Mouse (Mus musculus) midbrain, postnatal 0 days (tissue): ENCODE measurements around the gene 6030445D17Rik. TPM values are rescaled to one million over a fixed set of nuclear protein-coding genes. Genes with fewer than 3 reads are reported as not detected.

ENCODE experiments used
- ATAC-seq: fragments of 200-750 bp; cut with Nextera tagmentation; 2 replicates; pipeline ENCODE4 v1.8.0; 2017; ENCODE audit warnings: moderate number of reproducible peaks, mild to moderate bottlenecking, moderate TSS enrichment, moderate library complexity; ENCODE audit not compliant: low FRiP score
- DNase-seq: peaks from one replicate; pipeline ENCODE4 v3.0.0-alpha.2; 2015; ENCODE audit warnings: low spot score
- H3K27ac ChIP-seq: fragments of 300-500 bp; sonication (generic); 2 replicates; pipeline ENCODE4 v1.5.1; 2014; ENCODE audit warnings: low read depth, mild to moderate bottlenecking, low read length, mixed read lengths
- H3K27me3 ChIP-seq: fragments of 300-500 bp; sonication (generic); 2 replicates; pipeline ENCODE4 v1.6.1; 2014; ENCODE audit warnings: low read length, control low read depth, mixed read lengths; ENCODE audit not compliant: insufficient read depth
- H3K36me3 ChIP-seq: fragments of 300-500 bp; sonication (generic); 2 replicates; pipeline ENCODE4 v1.6.1; 2014; ENCODE audit warnings: low read length, control low read depth, mixed read lengths; ENCODE audit not compliant: insufficient read depth
- H3K4me1 ChIP-seq: fragments of 300-500 bp; sonication (generic); 2 replicates; pipeline ENCODE4 v1.6.1; 2014; ENCODE audit warnings: mild to moderate bottlenecking, control low read depth, antibody characterized with exemption, low read length, mixed read lengths; ENCODE audit not compliant: insufficient read depth
- H3K4me2 ChIP-seq: fragments of 300-500 bp; sonication (generic); 2 replicates; pipeline ENCODE4 v1.6.1; 2014; ENCODE audit warnings: low read depth, mild to moderate bottlenecking, low read length, mixed read lengths; ENCODE audit not compliant: poor library complexity, severe bottlenecking
- H3K4me3 ChIP-seq: fragments of 300-500 bp; sonication (generic); 2 replicates; pipeline ENCODE4 v1.5.1; 2014; ENCODE audit warnings: low read depth, mild to moderate bottlenecking, low read length, moderate library complexity
- H3K9ac ChIP-seq: fragments of 300-500 bp; sonication (generic); replicated peaks from 2 replicates; pipeline ENCODE4 v1.6.1; 2014; ENCODE audit warnings: mild to moderate bottlenecking, low read length, moderate library complexity, mixed read lengths; ENCODE audit not compliant: poor library complexity, severe bottlenecking
- H3K9me3 ChIP-seq: fragments of 300-500 bp; sonication (generic); 2 replicates; pipeline ENCODE4 v1.6.1; 2016; ENCODE audit warnings: low read length, control low read depth
- CTCF ChIP-seq: IDR thresholded peaks from 2 replicates; pipeline ENCODE4 v1.5.1; 2016; ENCODE audit warnings: antibody characterized with exemption, mild to moderate bottlenecking
- WGBS: fragments of 180-500 bp; shearing (Covaris S2); extraction: QIAGEN DNeasy Blood & Tissue Kit; methylation state at CpG from one replicate; pipeline ENCODE4 v1.1.7; 2014; 5-methylcytosine and 5-hydroxymethylcytosine counted together
- polyA plus RNA-seq: library from polyadenylated mRNA; unstranded; fragments of >200 nt; fragmentation: Nextera tagmentation; extraction: Ambion mirVana; gene quantifications from 2 replicates; pipeline ENCODE4 v1.2.1, GENCODE M21; 2015
- total RNA-seq: library from RNA; depleted of rRNA; stranded (reverse); fragments of >200 nt; gene quantifications from 2 replicates; pipeline ENCODE4 v1.2.3, GENCODE M21; 2014

6030445D17Rik gene
- total and polyA plus RNA-seq, 2 experiments from 2014 or later: 0.22 to 0.27 TPM

DNA sequence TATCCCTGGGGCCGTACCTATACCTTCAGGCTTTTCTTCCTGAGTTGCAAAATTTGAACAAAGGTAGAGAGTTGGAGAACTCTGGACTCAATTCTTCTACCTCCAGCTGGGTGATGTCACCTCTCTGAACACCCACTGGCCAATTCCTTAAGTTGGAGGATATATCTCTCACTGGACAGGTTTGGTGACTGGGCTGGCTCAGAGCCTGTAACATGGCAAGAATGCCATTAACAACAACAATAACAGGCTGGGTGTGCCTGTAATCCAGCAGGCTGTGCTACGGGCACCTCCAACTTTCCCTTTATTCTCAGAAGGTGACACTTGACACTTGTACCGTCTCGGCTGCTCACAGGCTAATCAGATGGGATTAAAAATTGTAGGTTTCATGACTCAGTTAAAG lies 22.9 kb upstream of the 6030445D17Rik start:
- H3K4me2 ChIP-seq: no peak overlapping the region
- WGBS: 48% methylated on average over 4 of the region's 4 CpGs
- no peaks in the 10 kb centered on the region for H3K36me3 ChIP-seq
- H3K27ac ChIP-seq: no peak overlapping the region
- H3K9ac ChIP-seq: no peak overlapping the region
- H3K9me3 ChIP-seq: no peaks in the 10 kb centered on the region
- no peak for DNase-seq
- no peak for ATAC-seq
- TF ChIP-seq CTCF: no peak
- no peaks in the 10 kb centered on the region for H3K27me3 ChIP-seq
- H3K4me1 ChIP-seq: no peaks in the 10 kb centered on the region
- no peak overlapping the region for H3K4me3 ChIP-seq

DNA sequence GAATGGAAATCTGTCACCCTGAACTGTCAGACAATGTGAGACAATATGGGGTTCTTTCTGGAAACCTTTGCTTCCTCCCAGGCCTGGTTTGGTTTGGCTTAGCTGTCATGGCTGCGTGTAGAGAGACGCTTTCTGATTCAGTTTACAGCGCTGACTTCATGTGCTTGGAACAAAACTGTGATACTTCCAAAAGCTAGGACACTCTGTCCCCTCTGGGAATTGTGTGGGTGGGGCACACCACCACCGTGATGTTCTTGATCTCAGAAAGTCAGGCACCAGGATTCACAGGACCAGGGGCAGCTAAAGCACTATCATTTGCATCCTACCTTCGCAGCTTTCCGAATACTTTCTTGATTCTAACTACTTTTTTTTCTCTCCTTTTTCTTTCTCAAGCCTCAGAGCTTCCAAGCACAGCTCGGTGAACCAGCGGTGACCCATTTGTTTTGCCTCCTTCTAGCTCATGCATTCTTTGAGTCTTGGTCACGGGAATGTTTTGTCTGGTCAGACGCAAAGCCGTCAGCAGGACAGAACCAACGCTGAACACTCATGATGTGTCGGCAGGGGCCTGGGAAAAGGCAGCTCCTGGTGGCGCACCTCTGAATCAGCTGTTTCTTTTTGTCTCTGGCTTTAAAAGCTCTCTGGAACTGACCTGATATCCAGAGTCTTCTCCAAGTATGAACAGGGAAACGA lies 20.6 kb upstream of the 6030445D17Rik start:
- no peak for DNase-seq
- H3K36me3 ChIP-seq: no peaks in the 10 kb centered on the region
- H3K4me2 ChIP-seq: no peak overlapping the region
- no peak for ATAC-seq
- no peak for TF ChIP-seq CTCF
- no peaks in the 10 kb centered on the region for H3K27me3 ChIP-seq
- H3K4me3 ChIP-seq: no peak overlapping the region
- no peaks in the 10 kb centered on the region for H3K9me3 ChIP-seq
- no peak overlapping the region for H3K9ac ChIP-seq
- H3K27ac ChIP-seq: no peak overlapping the region
- H3K4me1 ChIP-seq: no peaks in the 10 kb centered on the region
- 63% methylated on average over 15 of the region's 15 CpGs for WGBS

DNA sequence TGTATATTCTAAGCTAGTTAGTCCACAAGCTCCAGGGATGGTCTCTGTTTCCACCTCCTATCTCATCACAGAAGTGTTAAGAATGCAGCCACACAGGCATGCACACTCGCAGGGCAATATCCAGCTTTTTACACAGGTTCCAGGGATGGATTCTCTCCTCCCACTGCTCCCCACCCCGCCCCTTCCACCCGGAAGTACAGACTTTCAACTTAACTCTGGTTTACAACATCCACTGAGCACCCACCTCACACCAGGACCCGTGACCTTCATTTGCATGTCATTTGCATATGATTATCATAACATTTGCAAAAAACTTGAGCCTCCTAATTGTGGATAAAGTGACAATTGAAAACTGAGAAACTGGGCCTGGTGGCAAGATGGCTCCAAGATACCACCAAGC lies 17.5 kb upstream of the 6030445D17Rik start:
- 70% methylated on average over 4 of the region's 4 CpGs for WGBS

DNA sequence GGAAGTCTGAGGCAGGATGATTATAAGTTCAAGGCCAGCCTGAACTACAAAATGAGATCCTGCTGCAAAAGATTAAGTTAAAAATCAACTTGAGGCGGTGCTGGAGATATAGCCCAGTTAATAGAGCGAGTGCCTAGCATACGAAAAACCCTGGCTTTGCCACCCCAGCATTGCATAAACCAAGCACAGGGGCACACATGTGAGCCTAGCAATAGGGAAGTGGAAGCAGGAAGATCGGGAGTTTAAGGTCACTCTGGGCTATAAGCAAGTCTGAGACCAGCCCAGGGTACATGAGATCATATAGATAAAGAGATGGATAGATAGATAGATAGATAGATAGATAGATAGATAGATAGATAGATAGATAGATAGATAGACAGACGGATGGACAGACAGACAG lies 12.3 kb upstream of the 6030445D17Rik start:
- ATAC-seq: no peak
- no peak for DNase-seq
- 92% methylated on average over 5 of the region's 5 CpGs for WGBS

More for the DNA sequence above, 17.5 kb upstream of the 6030445D17Rik start:
- Histone ChIP-seq H3K36me3 (no peaks in the 10 kb centered on the region), H3K9ac (no peak overlapping the region), H3K4me2 (no peak overlapping the region), H3K4me3 (no peak overlapping the region), H3K9me3 (no peaks in the 10 kb centered on the region), H3K4me1 (no peaks in the 10 kb centered on the region), H3K27ac (no peak overlapping the region), H3K27me3 (no peaks in the 10 kb centered on the region)
- no peak for ATAC-seq
- no peak for DNase-seq
- TF ChIP-seq CTCF: no peak

DNA sequence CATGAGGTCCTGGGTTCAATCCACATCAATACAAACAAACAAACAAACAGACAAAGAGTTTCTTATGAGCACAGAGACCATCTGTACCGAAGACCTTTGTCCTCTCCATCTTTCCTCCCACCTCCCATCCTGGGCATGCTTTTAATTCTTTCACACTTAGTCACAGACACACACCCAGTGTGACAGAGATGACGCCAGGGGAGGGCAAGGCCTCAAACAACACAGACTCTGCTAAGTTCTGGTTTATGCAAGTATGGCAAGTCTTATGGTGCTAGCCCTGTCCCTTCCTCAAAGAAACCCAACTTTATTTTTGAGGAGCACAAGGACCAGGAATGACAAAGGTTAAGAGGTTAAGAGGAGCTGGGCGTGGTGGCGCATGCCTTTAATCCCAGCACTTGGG lies 11.8 kb upstream of the 6030445D17Rik start:
- Histone ChIP-seq H3K4me2 (no peak overlapping the region), H3K4me1 (no peaks in the 10 kb centered on the region), H3K36me3 (no peaks in the 10 kb centered on the region), H3K9ac (no peak overlapping the region), H3K9me3 (no peaks in the 10 kb centered on the region), H3K27me3 (no peaks in the 10 kb centered on the region), H3K27ac (no peak overlapping the region), H3K4me3 (no peak overlapping the region)
- no peak for TF ChIP-seq CTCF
- DNase-seq (no peak), ATAC-seq (no peak)
- WGBS: 86% methylated on average over 4 of the region's 4 CpGs

More for the DNA sequence above, 12.3 kb upstream of the 6030445D17Rik start:
- no peak for TF ChIP-seq CTCF
- no peaks in the 10 kb centered on the region for H3K36me3 ChIP-seq
- no peak overlapping the region for H3K9ac ChIP-seq
- no peak overlapping the region for H3K27ac ChIP-seq
- no peaks in the 10 kb centered on the region for H3K4me1 ChIP-seq
- H3K27me3 ChIP-seq: no peaks in the 10 kb centered on the region
- no peak overlapping the region for H3K4me2 ChIP-seq
- no peaks in the 10 kb centered on the region for H3K9me3 ChIP-seq
- no peak overlapping the region for H3K4me3 ChIP-seq

DNA sequence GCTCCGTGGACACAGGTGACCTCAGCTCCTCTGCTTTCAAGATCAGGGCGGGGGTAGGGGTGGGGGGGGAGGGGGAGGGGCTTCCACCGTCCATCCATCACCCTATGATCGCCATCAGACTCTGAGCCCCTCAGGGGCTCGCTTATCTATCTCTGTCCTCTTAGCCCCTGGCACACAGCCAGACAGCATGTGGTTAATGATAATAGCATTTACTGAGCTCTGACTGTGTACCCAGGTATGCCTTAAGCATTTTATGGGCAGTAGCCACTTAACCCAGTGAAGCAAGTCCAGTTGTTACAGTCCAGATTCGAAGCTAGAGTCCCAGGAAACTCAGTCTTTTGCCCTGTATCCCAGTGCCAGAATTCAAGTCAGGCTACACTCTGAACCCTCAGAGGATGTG lies 10.5 kb upstream of the 6030445D17Rik start:
- Histone ChIP-seq H3K9me3 (no peaks in the 10 kb centered on the region), H3K9ac (no peak overlapping the region), H3K4me2 (no peak overlapping the region), H3K27ac (no peak overlapping the region), H3K36me3 (no peaks in the 10 kb centered on the region), H3K4me3 (no peak overlapping the region), H3K4me1 (no peaks in the 10 kb centered on the region), H3K27me3 (no peaks in the 10 kb centered on the region)
- TF ChIP-seq CTCF: no peak
- ATAC-seq (no peak), DNase-seq (no peak)
- 24% methylated on average over 6 of the region's 6 CpGs for WGBS
